Mouse (Mus musculus) limb, embryonic 11.5 days (tissue): ENCODE data around the gene Ppp2r2d. TPM values are rescaled to one million over a fixed set of nuclear protein-coding genes. Genes with fewer than 3 reads are reported as not detected.

ENCODE experiments used
- ATAC-seq: fragments of 200-750 bp; cut with Nextera tagmentation; 2 replicates; pipeline ENCODE4 v1.8.0; 2017; ENCODE audit warnings: low read depth; ENCODE audit not compliant: insufficient number of reproducible peaks, low FRiP score, low TSS enrichment
- DNase-seq: peaks from one replicate; pipeline ENCODE4 v3.0.0-alpha.2; 2015; ENCODE audit warnings: low spot score
- H3K27ac ChIP-seq: fragments of 300-500 bp; sonication (generic); replicated peaks from 2 replicates; pipeline ENCODE4 v1.5.1; 2014; ENCODE audit warnings: low read depth, mild to moderate bottlenecking, low read length
- H3K27me3 ChIP-seq: fragments of 300-500 bp; sonication (generic); 2 replicates; pipeline ENCODE4 v1.6.1; 2014; ENCODE audit warnings: mild to moderate bottlenecking, low read length, mixed read lengths; ENCODE audit not compliant: control insufficient read depth, insufficient read depth
- H3K36me3 ChIP-seq: fragments of 300-500 bp; sonication (generic); 2 replicates; pipeline ENCODE4 v1.6.1; 2014; ENCODE audit warnings: mild to moderate bottlenecking, low read length, moderate library complexity, mixed read lengths; ENCODE audit not compliant: control insufficient read depth, insufficient read depth
- H3K4me1 ChIP-seq: fragments of 300-500 bp; sonication (generic); 2 replicates; pipeline ENCODE4 v1.6.1; 2014; ENCODE audit warnings: low read length, mixed read lengths; ENCODE audit not compliant: control insufficient read depth, insufficient read depth
- H3K4me2 ChIP-seq: fragments of 300-500 bp; sonication (generic); 2 replicates; pipeline ENCODE4 v1.6.1; 2014; ENCODE audit warnings: low read depth, mild to moderate bottlenecking, moderate library complexity; ENCODE audit not compliant: severe bottlenecking
- H3K4me3 ChIP-seq: fragments of 300-500 bp; sonication (generic); 2 replicates; pipeline ENCODE4 v1.5.1; 2014; ENCODE audit warnings: low read depth, low read length
- H3K9ac ChIP-seq: fragments of 300-500 bp; sonication (generic); 2 replicates; pipeline ENCODE4 v1.6.1; 2014; ENCODE audit warnings: mild to moderate bottlenecking, low read length
- H3K9me3 ChIP-seq: fragments of 300-500 bp; sonication (generic); 2 replicates; pipeline ENCODE4 v1.6.1; 2016; ENCODE audit warnings: low read length; ENCODE audit not compliant: control insufficient read depth
- WGBS: fragments of 180-500 bp; shearing (Covaris S2); extraction: QIAGEN DNeasy Blood & Tissue Kit; methylation state at CpG from one replicate; pipeline ENCODE4 v1.1.7; 2014; 5-methylcytosine and 5-hydroxymethylcytosine counted together
- polyA plus RNA-seq: library from polyadenylated mRNA; unstranded; fragments of >200 nt; fragmentation: Nextera tagmentation; extraction: Ambion mirVana; gene quantifications from 2 replicates; pipeline ENCODE4 v1.2.1, GENCODE M21; 2014

Ppp2r2d gene
- polyA plus RNA-seq, 1 experiment from 2014 or later = 70.1 TPM

- DNase-seq (no peak), ATAC-seq (no peak)
- H3K27ac ChIP-seq = no peak overlapping the region
- no peaks in the 10 kb centered on the region for H3K4me1 ChIP-seq
- H3K4me3 ChIP-seq = no peak overlapping the region
- no peaks in the 10 kb centered on the region for H3K9me3 ChIP-seq
- no peaks in the 10 kb centered on the region for H3K36me3 ChIP-seq
- H3K4me2 ChIP-seq = no peak overlapping the region
- H3K27me3 ChIP-seq = no peaks in the 10 kb centered on the region
- no peak overlapping the region for H3K9ac ChIP-seq
- WGBS = 84% methylated on average over 3 of the region's 3 CpGs
Measured at GRCm38 (mm10) chr7:138835028-138835427, 10.9 kb upstream of the Ppp2r2d start.

GRCm38 (mm10) chr7:138840594-138841021 is 5.3 kb upstream of the Ppp2r2d start:
- ATAC-seq = peak; percentile 68; the same call in 1 of the 2 replicates
- DNase-seq = peak; percentile 92
- no peak overlapping the region for H3K27ac ChIP-seq

GRCm38 (mm10) chr7:138841436-138842151 is 4.3 kb upstream of the Ppp2r2d start:
- 55% methylated on average over 3 of the region's 3 CpGs for WGBS
- Histone ChIP-seq H3K27ac (no peak overlapping the region), H3K27me3 (no peaks in the 10 kb centered on the region), H3K9ac (no peak overlapping the region), H3K9me3 (no peaks in the 10 kb centered on the region), H3K4me2 (no peak overlapping the region), H3K4me3 (no peak overlapping the region), H3K36me3 (no peaks in the 10 kb centered on the region), H3K4me1 (peaks cover 8% of the 10 kb centered on the region; the same call in 1 of the 2 replicates)
- DNase-seq = no peak
- ATAC-seq = no peak

More at GRCm38 (mm10) chr7:138840594-138841021, 5.3 kb upstream of the Ppp2r2d start:
- no peak overlapping the region for H3K9ac ChIP-seq
- H3K9me3 ChIP-seq = no peaks in the 10 kb centered on the region
- H3K36me3 ChIP-seq = no peaks in the 10 kb centered on the region
- no peak overlapping the region for H3K4me2 ChIP-seq
- no peaks in the 10 kb centered on the region for H3K27me3 ChIP-seq
- 22% methylated on average over 4 of the region's 4 CpGs for WGBS
- no peak overlapping the region for H3K4me3 ChIP-seq
- H3K4me1 ChIP-seq = peaks cover 8% of the 10 kb centered on the region; the same call in 1 of the 2 replicates

GRCm38 (mm10) chr7:138843421-138843820 is 2.5 kb upstream of the Ppp2r2d start:
- DNase-seq (no peak), ATAC-seq (no peak)
- Histone ChIP-seq H3K4me1 (peaks cover 8% of the 10 kb centered on the region; the same call in 1 of the 2 replicates), H3K4me2 (no peak overlapping the region), H3K4me3 (no peak overlapping the region), H3K9ac (no peak overlapping the region), H3K9me3 (no peaks in the 10 kb centered on the region), H3K27ac (no peak overlapping the region), H3K27me3 (no peaks in the 10 kb centered on the region), H3K36me3 (peaks cover 2% of the 10 kb centered on the region; the same call in 1 of the 2 replicates)
- WGBS = 95% methylated on average over 4 of the region's 4 CpGs

- no peak overlapping the region for H3K27ac ChIP-seq
- peak overlapping the region; percentile 37 for H3K9ac ChIP-seq
- ATAC-seq (no peak), DNase-seq (no peak)
- peak overlapping the region; percentile 77 for H3K4me2 ChIP-seq
- H3K9me3 ChIP-seq = no peaks in the 10 kb centered on the region
- WGBS = 39% methylated on average over 8 of the region's 8 CpGs
- peaks cover 8% of the 10 kb centered on the region; the same call in 1 of the 2 replicates for H3K4me1 ChIP-seq
- no peaks in the 10 kb centered on the region for H3K27me3 ChIP-seq
- peak overlapping the region; percentile 100 for H3K4me3 ChIP-seq
- H3K36me3 ChIP-seq = peaks cover 2% of the 10 kb centered on the region; the same call in 1 of the 2 replicates
Measured at GRCm38 (mm10) chr7:138845111-138845510, 768 bp upstream of the Ppp2r2d start.

- under 1% methylated on average over 43 of the region's 61 CpGs for WGBS
- ATAC-seq (peak; percentile 81), DNase-seq (peak; percentile 50)
- peak overlapping the region; percentile 100 for H3K4me3 ChIP-seq
- H3K27me3 ChIP-seq = no peaks in the 10 kb centered on the region
- peaks cover 8% of the 10 kb centered on the region; the same call in 1 of the 2 replicates for H3K4me1 ChIP-seq
- H3K9me3 ChIP-seq = no peaks in the 10 kb centered on the region
- H3K36me3 ChIP-seq = peaks cover 2% of the 10 kb centered on the region; the same call in 1 of the 2 replicates
- peak overlapping the region; percentile 95 for H3K9ac ChIP-seq
- H3K27ac ChIP-seq = peak overlapping the region; percentile 84
- peak overlapping the region; percentile 64 for H3K4me2 ChIP-seq
Measured at GRCm38 (mm10) chr7:138846502-138846991, 668 bp downstream of the Ppp2r2d start.

GRCm38 (mm10) chr7:138847316-138848027 is 1.6 kb downstream of the Ppp2r2d start:
- no peaks in the 10 kb centered on the region for H3K27me3 ChIP-seq
- ATAC-seq (no peak), DNase-seq (no peak)
- H3K4me3 ChIP-seq = peak overlapping the region; percentile 100
- 51% methylated on average over 13 of the region's 13 CpGs for WGBS
- H3K4me2 ChIP-seq = peak overlapping the region; percentile 64
- H3K4me1 ChIP-seq = peaks cover 8% of the 10 kb centered on the region; the same call in 1 of the 2 replicates
- H3K27ac ChIP-seq = no peak overlapping the region
- H3K36me3 ChIP-seq = peaks cover 2% of the 10 kb centered on the region; the same call in 1 of the 2 replicates
- H3K9me3 ChIP-seq = no peaks in the 10 kb centered on the region
- H3K9ac ChIP-seq = peak overlapping the region; percentile 95
